Mouse (Mus musculus): ENCODE results near the gene Ccdc22. TPM values are rescaled to one million over a fixed set of nuclear protein-coding genes. Genes with fewer than 3 reads are reported as not detected.

Ccdc22 gene
- 10 to 100 TPM; 19.7 to 20.2 TPM for total RNA-seq (2023)

DNA sequence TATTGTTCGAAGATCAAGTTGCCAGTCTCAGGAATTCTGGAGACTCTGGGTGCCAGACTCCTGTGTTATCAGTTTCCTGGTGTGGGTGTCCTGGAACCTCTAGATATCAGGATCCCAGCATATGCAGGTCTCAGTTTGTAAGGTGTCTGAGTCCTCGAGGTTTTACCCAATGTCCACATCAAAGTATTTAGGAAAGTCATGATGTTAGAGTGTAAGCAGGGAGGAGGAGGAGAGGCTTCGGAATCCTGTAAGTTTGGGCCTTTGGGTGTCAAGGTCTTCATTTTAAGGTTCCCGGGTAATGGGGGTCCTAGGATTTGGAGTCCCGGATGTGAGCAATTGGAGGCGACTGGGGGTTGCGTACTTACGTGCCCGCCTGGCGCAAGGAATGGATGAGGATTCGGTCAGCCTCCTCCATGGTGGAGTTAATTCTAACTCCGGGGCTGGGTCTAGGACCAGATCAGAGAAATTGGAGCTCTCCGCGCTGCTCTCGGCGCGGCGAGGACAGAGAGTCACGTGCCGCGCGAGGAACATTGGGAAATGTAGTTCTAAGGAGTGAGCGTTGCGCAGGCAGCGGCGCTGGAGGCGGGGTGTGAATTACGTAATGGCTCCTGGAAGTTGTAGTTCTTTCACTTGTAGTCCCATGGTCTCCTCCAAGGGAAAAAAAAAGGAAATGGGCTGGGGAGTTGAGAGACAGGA lies at the start of gene Ccdc22:
Ccdc22 (minus strand) TSS at position 639 of the 696 bp plus-strand sequence.

DNA sequence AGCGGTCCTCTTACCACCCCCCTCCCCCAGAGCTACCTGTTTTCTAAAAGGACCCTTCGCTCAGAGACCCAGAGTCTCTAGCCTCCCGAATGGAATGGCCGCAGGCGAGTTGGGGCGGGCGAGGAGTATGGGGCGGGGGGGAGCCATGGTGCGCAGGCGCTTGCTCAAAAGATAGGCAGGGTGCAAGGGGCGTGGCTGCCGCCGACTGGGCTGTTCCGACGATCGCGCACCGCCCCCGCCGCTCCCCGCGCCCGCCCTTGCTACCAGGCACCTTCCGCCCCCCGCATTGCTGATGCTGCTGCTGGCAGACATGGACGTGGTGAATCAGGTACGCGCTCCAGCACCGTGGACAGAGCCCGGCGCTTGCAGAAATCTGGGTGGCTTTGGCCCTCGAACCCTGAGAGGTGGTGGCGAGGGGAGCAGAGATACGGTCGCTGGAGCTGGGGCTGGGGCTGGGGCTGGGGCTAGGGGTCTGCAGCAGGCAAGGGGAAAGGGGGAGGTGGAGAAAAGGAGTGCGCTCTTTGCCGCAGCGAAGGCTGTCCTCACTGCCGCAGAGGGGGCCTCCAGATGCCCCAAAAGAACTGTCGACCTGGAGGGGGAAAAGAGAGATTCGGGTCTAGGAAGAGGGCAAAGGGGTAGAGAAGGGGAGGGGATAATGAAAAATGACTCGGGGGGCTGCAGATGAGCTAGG lies 33.2 kb upstream of the Ccdc22 start, which contains the start of gene Syp:
Syp (plus strand) TSS at position 71 of the 691 bp plus-strand sequence.

GRCm38 (mm10) chrX:7606783-7607182 lies 1.5 kb upstream of the Ccdc22 start, which contains the start of gene Cacna1f:
Gene Cacna1f (plus strand): TSS chrX:7607083.

DNA sequence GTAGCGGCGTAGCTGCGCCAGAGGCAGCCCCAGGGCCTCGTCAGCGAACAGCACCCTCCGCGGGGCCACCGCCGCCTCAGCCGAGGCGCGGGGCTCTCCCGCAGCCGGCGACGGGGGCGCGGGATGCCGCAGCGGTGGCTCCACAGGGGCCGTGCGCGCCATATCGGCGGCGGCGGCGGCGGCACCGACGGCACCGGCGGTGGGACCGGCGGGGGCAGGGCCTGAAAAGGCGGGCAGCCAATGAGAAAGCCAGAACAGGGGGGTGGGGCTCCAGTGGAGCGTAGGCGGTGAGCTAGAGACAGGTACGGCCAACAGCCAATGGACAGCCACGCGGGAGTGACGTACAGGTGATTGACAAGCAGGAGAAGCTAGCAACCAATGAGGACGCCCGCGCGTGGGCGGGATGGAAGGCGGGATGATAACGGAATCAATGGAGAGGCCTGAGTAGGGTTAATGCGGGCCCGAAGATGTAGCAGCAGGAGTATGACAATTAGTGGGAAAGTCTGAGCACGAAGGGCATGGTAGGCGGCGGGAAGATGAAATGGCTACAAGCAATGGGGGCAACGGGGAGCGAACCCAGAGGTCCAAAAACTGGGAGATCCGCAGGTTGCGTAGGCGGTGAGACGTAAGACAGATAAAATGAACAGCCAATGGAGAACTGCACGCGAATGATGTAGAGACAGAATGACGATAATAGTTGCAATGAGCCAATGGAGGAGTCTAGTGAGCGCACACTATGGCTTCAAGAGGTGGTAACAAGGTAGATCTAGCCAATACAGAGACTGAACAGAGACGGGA lies 31.0 kb downstream of the Ccdc22 start, which contains the start of gene Ppp1r3f:
Ppp1r3f (minus strand) TSS at position 197 of the 798 bp plus-strand sequence.

DNA sequence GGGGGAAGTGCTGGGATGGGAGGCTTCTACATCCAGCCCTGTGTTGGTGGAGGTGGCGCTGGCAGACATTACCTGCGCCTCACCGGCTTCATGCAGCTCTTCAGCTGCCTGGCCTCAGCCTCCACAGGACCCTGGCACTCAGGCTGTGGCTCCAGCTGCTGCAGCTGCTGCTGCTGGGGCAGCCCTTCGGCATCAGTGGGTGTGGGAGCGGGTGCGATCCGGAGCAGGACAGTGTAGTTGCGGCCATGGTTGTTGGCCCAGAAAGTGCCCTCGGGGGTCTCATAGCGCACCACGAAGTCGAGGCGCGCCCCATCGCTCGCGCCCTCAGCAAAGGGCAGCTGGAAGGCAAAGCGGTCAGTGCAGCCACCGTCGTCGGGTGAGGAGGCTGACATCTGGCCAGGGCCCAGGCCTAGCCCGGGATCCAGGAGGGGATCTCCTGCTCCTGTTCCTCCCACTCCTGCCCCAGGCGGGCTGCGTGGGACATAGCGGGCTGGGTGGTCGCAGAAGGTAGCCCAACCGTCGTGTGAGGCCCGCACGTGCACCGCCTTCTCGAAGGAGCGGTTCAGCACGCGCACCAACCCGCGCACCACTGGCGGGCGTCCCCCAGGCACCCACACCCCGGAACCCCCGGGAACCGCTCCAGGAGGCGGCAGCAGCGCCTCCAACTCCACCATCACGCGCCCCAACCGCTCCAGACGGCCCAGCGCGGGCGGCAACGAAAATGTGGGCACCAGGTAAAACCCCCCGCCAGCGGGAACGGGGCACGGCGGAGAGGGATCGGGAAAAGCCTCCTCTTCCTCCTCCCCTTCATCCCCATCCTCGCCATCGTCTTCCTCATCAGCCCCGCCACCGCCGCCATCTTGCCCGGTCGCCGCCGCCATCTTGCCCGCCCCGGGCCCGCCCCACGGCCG lies 31.9 kb downstream of the Ccdc22 start, which contains the start of gene Foxp3:
Foxp3 (plus strand) TSS at position 469 of the 911 bp plus-strand sequence.

Other genes with a start within 250 kb of the Ccdc22 start
- under 1 TPM; 0.31 to 0.44 TPM for gene Usp27x, start 229.7 kb downstream of the Ccdc22 start, total RNA-seq (2023)
- not detected for gene Foxp3, start 31.9 kb downstream of the Ccdc22 start, total RNA-seq (2023)
- gene Ppp1r3f, start 31.2 kb downstream of the Ccdc22 start, total RNA-seq (2023), result 1 to 10 TPM in 1 of 2 experiments, under 1 TPM in 1; 0.33 to 2.0 TPM
- gene Cacna1f, start 1.6 kb upstream of the Ccdc22 start, total RNA-seq (2023), result under 1 TPM; 0.11 to 0.15 TPM
- 1 to 10 TPM; 1.3 to 3.3 TPM for gene Syp, start 33.0 kb upstream of the Ccdc22 start, total RNA-seq (2023)
- 10 to 100 TPM; 39.9 to 49.9 TPM for gene Prickle3, start 51.7 kb upstream of the Ccdc22 start, total RNA-seq (2023)
- gene Plp2, start 65.9 kb upstream of the Ccdc22 start, total RNA-seq (2023), result 100 to 1,000 TPM; 423 to 453 TPM
- under 1 TPM in 1 of 2 experiments, not detected in 1; 0.20 TPM for gene Magix, start 75.7 kb upstream of the Ccdc22 start, total RNA-seq (2023)
- gene Gpkow, start 91.6 kb upstream of the Ccdc22 start, total RNA-seq (2023), result 10 to 100 TPM; 28.3 to 29.5 TPM
- 10 to 100 TPM; 38.2 to 41.9 TPM for gene Wdr45, start 108.8 kb upstream of the Ccdc22 start, total RNA-seq (2023)
- not detected for gene Gm45208, start 116.7 kb upstream of the Ccdc22 start, total RNA-seq (2023)
- gene Praf2, start 122.9 kb upstream of the Ccdc22 start, total RNA-seq (2023), result 1 to 10 TPM; 5.0 to 5.5 TPM
- under 1 TPM; 0.57 to 0.90 TPM for gene Ccdc120, start 145.4 kb upstream of the Ccdc22 start, total RNA-seq (2023)
- 10 to 100 TPM; 68.1 to 79.5 TPM for gene Tfe3, start 157.0 kb upstream of the Ccdc22 start, total RNA-seq (2023)
- gene Gripap1, start 184.2 kb upstream of the Ccdc22 start, total RNA-seq (2023), result 100 to 1,000 TPM; 123 to 144 TPM
- gene Kcnd1, start 216.8 kb upstream of the Ccdc22 start, total RNA-seq (2023), result 1 to 10 TPM; 1.2 to 7.5 TPM
- 100 to 1,000 TPM; 119 to 128 TPM for gene Otud5, start 235.8 kb upstream of the Ccdc22 start, total RNA-seq (2023)

Measured in neutrophil, adult 83 days (primary cell).